Comparison of ENCODE assay signal across 26 mouse cellular contexts in the genomic region with DNA sequence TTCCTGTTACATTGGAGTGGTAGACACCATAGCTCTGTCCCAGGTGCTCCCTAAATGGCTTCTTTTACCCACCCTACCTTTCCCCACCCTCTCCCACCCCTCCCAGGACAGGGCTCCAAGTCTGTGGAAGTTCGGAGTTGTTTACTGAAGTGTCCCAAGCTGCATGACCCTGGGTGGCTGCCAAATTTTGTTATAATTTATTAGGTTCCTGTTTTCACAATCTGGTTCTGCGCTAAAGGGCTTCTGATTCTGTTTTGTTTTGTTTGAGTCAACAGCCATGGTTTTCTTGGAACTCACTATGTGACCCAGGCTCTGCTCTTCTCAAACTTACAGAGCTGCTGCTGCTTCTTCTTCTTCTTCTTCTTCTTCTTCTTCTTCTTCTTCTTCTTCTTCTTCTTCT. TPM values are rescaled to one million over a fixed set of nuclear protein-coding genes. Genes with fewer than 3 reads are reported as not detected.
A peak's percentile ranks its signal among the peaks of the same experiment; 100 is the strongest.
DNase-seq lines count a peak whose midpoint lies in the region; TF ChIP-seq lines count a peak whose summit lies in the region.
"Had no signal": no experiment of that assay in that cellular context is flagged by ENCODE, and none has a peak within 500 bp of the region (broad histone marks: within the 10 kb centered on the region; RNA-seq: fewer than 3 reads in every experiment).

No protein-coding gene starts in this region.

- TF ChIP-seq RAD21 in MEL (IDR thresholded peaks at IDR 0.05; ENCODE audit: low read depth, low read length): no peak

- TF ChIP-seq CTCF in MEL (IDR thresholded peaks at IDR 0.05 in 2 of 3, conservative IDR thresholded peaks at IDR 0.05 in 1 of 3; ENCODE audit: control insufficient read depth in 1 of 3, insufficient read depth in 1 of 3, low read depth in 2 of 3, low read length in 3 of 3, poor library complexity in 1 of 3, severe bottlenecking in 1 of 3): no peak

- peaks cover 0 to 2% of the 10 kb centered on the region in 2 experiments; a peak in 1 of 4 replicates for H3K4me1 ChIP-seq in MEL (ENCODE audit: control insufficient read depth in 1 of 2, insufficient read depth in 2 of 2, low read length in 2 of 2)
- H3K4me1 ChIP-seq: midbrain, embryonic 12.5 days; neural tube, embryonic 12.5 days had no signal

- DNase-seq in adrenal gland, adult 2 months: peak; percentile 73
- no peak for DNase-seq in adrenal gland, postnatal 4 days (ENCODE audit: low spot score in 2 of 2)
- DNase-seq in kidney, postnatal 10 days: peak; percentile 74
- DNase-seq in kidney, adult 18-20 months: no peak
- peak; percentile 87 for DNase-seq in MEL (ENCODE audit: low read depth, low spot score)
- peak; percentile 69 to 81 for DNase-seq in kidney, postnatal 36 days
- no peak for DNase-seq in ovary, postnatal 36 days (ENCODE audit: low spot score)
- DNase-seq in right cerebral cortex, postnatal 14 days: no peak
- DNase-seq: cerebellum, adult 11-12 months; cerebellum, postnatal 36 days; gastrocnemius, adult 2 months; right cerebral cortex, adult 18-20 months; thymus, postnatal 14 days had no signal

- TF ChIP-seq EP300 in MEL (IDR thresholded peaks at IDR 0.05; ENCODE audit: low read depth in 1 of 2, low read length in 2 of 2): no peak

- H3K4me3 ChIP-seq in MEL (ENCODE audit: control insufficient read depth in 1 of 2, insufficient read depth in 1 of 2, low read depth in 2 of 2, low read length in 2 of 2): no peak overlapping the region
- H3K4me3 ChIP-seq: embryonic facial prominence, embryonic 10.5 days; gastrocnemius, adult 2 months; heart, embryonic 10.5 days; midbrain, embryonic 12.5 days; neural tube, embryonic 12.5 days had no signal

- H3K36me3 ChIP-seq in MEL (ENCODE audit: control insufficient read depth in 1 of 2, insufficient read depth in 2 of 2, low read length in 2 of 2): no peaks in the 10 kb centered on the region

- H3K9me3 ChIP-seq in MEL (replicated peaks; ENCODE audit: insufficient read depth, low read length): no peaks in the 10 kb centered on the region
- H3K9me3 ChIP-seq: embryonic facial prominence, embryonic 10.5 days; heart, embryonic 10.5 days; midbrain, embryonic 12.5 days; neural tube, embryonic 12.5 days had no signal

- no peak overlapping the region for H3K27ac ChIP-seq in MEL (ENCODE audit: control insufficient read depth, low read depth, low read length)
- H3K27ac ChIP-seq: embryonic facial prominence, embryonic 10.5 days; gastrocnemius, adult 2 months; heart, embryonic 10.5 days; liver, embryonic 14.5 days; midbrain, embryonic 12.5 days; neural tube, embryonic 12.5 days had no signal

- no peaks in the 10 kb centered on the region for H3K27me3 ChIP-seq in MEL (ENCODE audit: control insufficient read depth in 1 of 2, insufficient read depth in 2 of 2, low read length in 2 of 2)

- no peak overlapping the region for H3K9ac ChIP-seq in MEL (ENCODE audit: control insufficient read depth, low read depth, low read length, poor library complexity, severe bottlenecking)
- H3K9ac ChIP-seq: liver, embryonic 14.5 days; midbrain, embryonic 12.5 days; neural tube, embryonic 12.5 days had no signal

- no peaks in the 10 kb centered on the region for H3K79me2 ChIP-seq in MEL (ENCODE audit: control insufficient read depth, insufficient read depth, low read length, poor library complexity)

- TF ChIP-seq POLR2A in MEL (IDR thresholded peaks at IDR 0.05; ENCODE audit: control insufficient read depth in 1 of 2, insufficient read depth in 1 of 2, low read depth in 1 of 2, low read length in 2 of 2, poor library complexity in 1 of 2): no peak

TF ChIP-seq in MEL, 35 proteins besides CTCF, POLR2A, EP300 and RAD21:
- TF ChIP-seq RCOR1 (IDR thresholded peaks at IDR 0.05; ENCODE audit: low read depth, low read length): peak; percentile 82
- no peak for TF ChIP-seq SMC3 (IDR thresholded peaks at IDR 0.05; ENCODE audit: low read depth, low read length)
- no peak for TF ChIP-seq UBTF (IDR thresholded peaks at IDR 0.05; ENCODE audit: borderline replicate concordance, insufficient read depth, low read depth, low read length)
- no peak for TF ChIP-seq CHD2 (IDR thresholded peaks at IDR 0.05; ENCODE audit: low read length)

RNA-seq across cellular contexts. Expression of gene Cfd, which starts 1.3 kb away (rescaled TPM):
- 1,000 to 10,000 TPM; 2,358 to 4,405 TPM for total RNA-seq in adrenal gland, adult 2 months (2021)
- 4,988 and 13,425 TPM in 2 replicates for polyA plus RNA-seq in adrenal gland, adult 2 months (2012; rRNA removed)
- total RNA-seq in adrenal gland, postnatal 4 days (2021): 10 to 100 TPM; 13.7 to 25.6 TPM
- not detected in 2 replicates for total RNA-seq in MEL (2012; rRNA removed)
- under 1 TPM in 1 of 2 experiments, not detected in 1; 0.21 TPM for polyA plus RNA-seq in MEL (2012; ENCODE audit: insufficient read depth in 1 of 2, insufficient read length in 2 of 2, low read depth in 1 of 2, low replicate concordance in 2 of 2, missing spikeins in 1 of 2)
- total RNA-seq: layer of hippocampus, postnatal 14 days; monocyte, adult 5-6 weeks had no signal
- polyA plus RNA-seq: activated CD4-positive, CD25-positive, alpha-beta regulatory T cell, adult 4 months; embryonic facial prominence, embryonic 10.5 days; forebrain, embryonic 11.5 days; heart, embryonic 10.5 days; heart, postnatal 0 days; hindbrain, embryonic 11.5 days; limb, embryonic 11.5 days; midbrain, embryonic 12.5 days; neural tube, embryonic 12.5 days had no signal

RNA-seq across cellular contexts. Expression of gene Elane, which starts 3.3 kb away (rescaled TPM):
- under 1 TPM; 0.49 to 0.79 TPM for total RNA-seq in adrenal gland, adult 2 months (2021)
- 0.34 and 1.1 TPM in 2 replicates for polyA plus RNA-seq in adrenal gland, adult 2 months (2012; rRNA removed)
- 1 to 10 TPM in 1 of 2 experiments, under 1 TPM in 1; 0.92 to 5.7 TPM for total RNA-seq in adrenal gland, postnatal 4 days (2021)
- not detected in 2 replicates for total RNA-seq in MEL (2012; rRNA removed)
- under 1 TPM in 1 of 2 experiments, not detected in 1; 0.07 TPM for polyA plus RNA-seq in MEL (2012; ENCODE audit: insufficient read depth in 1 of 2, insufficient read length in 2 of 2, low read depth in 1 of 2, low replicate concordance in 2 of 2, missing spikeins in 1 of 2)
- total RNA-seq: gastrocnemius, adult 2 months; layer of hippocampus, postnatal 14 days; monocyte, adult 5-6 weeks had no signal
- polyA plus RNA-seq: activated CD4-positive, CD25-positive, alpha-beta regulatory T cell, adult 4 months; forebrain, embryonic 11.5 days; heart, postnatal 0 days; hindbrain, embryonic 11.5 days; midbrain, embryonic 12.5 days; small intestine, adult 2 months had no signal

RNA-seq across cellular contexts. Expression of gene Plppr3, which starts 15.0 kb away (rescaled TPM):
- total RNA-seq in adrenal gland, adult 2 months (2021): 1 to 10 TPM; 1.2 to 2.2 TPM
- 4.2 and 4.6 TPM in 2 replicates for polyA plus RNA-seq in adrenal gland, adult 2 months (2012; rRNA removed)
- 10 to 100 TPM in 1 of 2 experiments, 1 to 10 TPM in 1; 8.6 to 14.8 TPM for total RNA-seq in adrenal gland, postnatal 4 days (2021)
- 0.56 and 0.85 TPM in 2 replicates for total RNA-seq in MEL (2012; rRNA removed)
- polyA plus RNA-seq in MEL (2012; ENCODE audit: insufficient read depth in 1 of 2, insufficient read length in 2 of 2, low read depth in 1 of 2, low replicate concordance in 2 of 2, missing spikeins in 1 of 2): 1 to 10 TPM in 1 of 2 experiments, not detected in 1; 6.2 TPM

RNA-seq across cellular contexts. Expression of gene Prtn3, which starts 15.1 kb away (rescaled TPM):
- under 1 TPM; 0.62 to 0.63 TPM for total RNA-seq in adrenal gland, adult 2 months (2021)
- 3.4 and 4.1 TPM in 2 replicates for polyA plus RNA-seq in adrenal gland, adult 2 months (2012; rRNA removed)
- 1 to 10 TPM; 2.2 to 7.0 TPM for total RNA-seq in adrenal gland, postnatal 4 days (2021)
- 9.1 and 11.2 TPM in 2 replicates for total RNA-seq in MEL (2012; rRNA removed)
- 10 to 100 TPM in 1 of 2 experiments, not detected in 1; 31.5 TPM for polyA plus RNA-seq in MEL (2012; ENCODE audit: insufficient read depth in 1 of 2, insufficient read length in 2 of 2, low read depth in 1 of 2, low replicate concordance in 2 of 2, missing spikeins in 1 of 2)
- total RNA-seq: gastrocnemius, adult 2 months; monocyte, adult 5-6 weeks had no signal
- polyA plus RNA-seq: activated CD4-positive, CD25-positive, alpha-beta regulatory T cell, adult 4 months had no signal

RNA-seq across cellular contexts. Expression of gene Med16, which starts 19.3 kb away (rescaled TPM):
- total RNA-seq in adrenal gland, adult 2 months (2021): 10 to 100 TPM; 38.4 to 43.0 TPM
- polyA plus RNA-seq in adrenal gland, adult 2 months (2012; rRNA removed): 126 and 132 TPM in 2 replicates
- 10 to 100 TPM; 64.1 to 64.7 TPM for total RNA-seq in adrenal gland, postnatal 4 days (2021)
- total RNA-seq in MEL (2012; rRNA removed): 16.6 and 17.3 TPM in 2 replicates
- polyA plus RNA-seq in MEL (2012; ENCODE audit: insufficient read depth in 1 of 2, insufficient read length in 2 of 2, low read depth in 1 of 2, low replicate concordance in 2 of 2, missing spikeins in 1 of 2): 10 to 100 TPM in 1 of 2 experiments, not detected in 1; 41.2 TPM

Comparison
In these comparisons a context has a peak if more than half of its experiments do, and no peak if none do; other contexts are left out.
1. DNase-seq: peak in adrenal gland, adult 2 months (single experiment), kidney, postnatal 10 days (single experiment), MEL (single experiment) and kidney, postnatal 36 days (2 of 2); none in adrenal gland, postnatal 4 days (0 of 2), kidney, adult 18-20 months (single experiment), ovary, postnatal 36 days (single experiment) and right cerebral cortex, postnatal 14 days (single experiment).
2. RNA of gene Cfd, which starts 1.3 kb away (total RNA-seq): 2,358 to 4,405 TPM in adrenal gland, adult 2 months; 13.7 to 25.6 TPM in adrenal gland, postnatal 4 days and not detected in MEL; every median in the first group is over 10 times any median in the second.